Mouse (Mus musculus): ENCODE measurements around the gene Taz. TPM values are rescaled to one million over a fixed set of nuclear protein-coding genes. Genes with fewer than 3 reads are reported as not detected.

Taz gene
- polyA plus RNA-seq, 1 experiment from 2014 or later, result 90.3 TPM

DNA sequence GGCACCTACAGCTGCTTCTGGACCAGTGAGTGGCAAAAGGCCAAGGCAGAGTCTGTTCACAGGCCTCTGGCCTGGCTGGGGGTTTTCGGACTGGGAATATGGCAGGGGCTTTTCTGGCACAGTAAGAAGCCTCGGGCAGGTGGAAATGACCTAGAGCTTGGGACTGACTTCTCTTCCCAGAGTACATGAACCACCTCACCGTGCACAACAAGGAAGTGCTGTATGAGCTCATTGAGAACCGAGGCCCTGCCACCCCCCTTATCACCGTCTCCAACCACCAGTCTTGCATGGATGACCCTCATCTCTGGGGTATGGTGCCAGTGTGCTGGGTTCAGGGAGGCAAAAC, 1.4 kb downstream of the Taz start:
- Histone ChIP-seq H3K4me1 (peaks cover 16% of the 10 kb centered on the region), H3K9me3 (no peaks in the 10 kb centered on the region), H3K9ac (peak overlapping the region; percentile 73), H3K36me3 (replicated peaks) (no peaks in the 10 kb centered on the region), H3K4me3 (peak overlapping the region; percentile 60), H3K27me3 (replicated peaks) (no peaks in the 10 kb centered on the region), H3K4me2 (peak overlapping the region; percentile 72), H3K27ac (peak overlapping the region; percentile 85)
- WGBS, result 40% methylated on average over 5 of the region's 5 CpGs
- peak; percentile 43 for ATAC-seq (replicated peaks)

DNA sequence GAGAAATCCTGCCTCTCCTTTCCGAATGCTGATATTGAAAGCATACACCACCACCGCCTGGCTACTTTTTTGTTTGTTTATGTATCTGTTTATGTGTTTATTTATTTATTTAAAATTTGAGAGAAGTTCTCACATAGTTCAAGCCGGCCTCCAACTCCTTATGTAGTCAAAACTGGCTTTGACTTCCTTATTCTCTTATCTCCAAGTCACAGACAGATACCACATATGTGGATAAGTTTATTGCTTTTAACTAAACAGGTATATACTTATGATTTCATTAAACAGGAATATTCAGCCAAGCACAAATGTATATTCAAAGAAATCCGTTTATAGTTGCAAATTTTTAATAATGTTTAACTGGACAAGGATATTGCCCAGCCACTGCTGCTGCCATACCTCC, 11.7 kb downstream of the Taz start:
- ATAC-seq (replicated peaks), result no peak
- whole genome bisulfite sequencing, result 73% methylated on average over 4 of the region's 4 CpGs
- H3K9me3 ChIP-seq, result no peaks in the 10 kb centered on the region
- no peak overlapping the region for H3K27ac ChIP-seq
- no peaks in the 10 kb centered on the region for H3K27me3 ChIP-seq (replicated peaks)
- no peak overlapping the region for H3K9ac ChIP-seq
- H3K4me3 ChIP-seq, result no peak overlapping the region
- no peaks in the 10 kb centered on the region for H3K36me3 ChIP-seq (replicated peaks)
- H3K4me2 ChIP-seq, result no peak overlapping the region
- H3K4me1 ChIP-seq, result 0 out of 2 replicates have a peak, but pooled peaks cover 2% of the 10 kb centered on the region

DNA sequence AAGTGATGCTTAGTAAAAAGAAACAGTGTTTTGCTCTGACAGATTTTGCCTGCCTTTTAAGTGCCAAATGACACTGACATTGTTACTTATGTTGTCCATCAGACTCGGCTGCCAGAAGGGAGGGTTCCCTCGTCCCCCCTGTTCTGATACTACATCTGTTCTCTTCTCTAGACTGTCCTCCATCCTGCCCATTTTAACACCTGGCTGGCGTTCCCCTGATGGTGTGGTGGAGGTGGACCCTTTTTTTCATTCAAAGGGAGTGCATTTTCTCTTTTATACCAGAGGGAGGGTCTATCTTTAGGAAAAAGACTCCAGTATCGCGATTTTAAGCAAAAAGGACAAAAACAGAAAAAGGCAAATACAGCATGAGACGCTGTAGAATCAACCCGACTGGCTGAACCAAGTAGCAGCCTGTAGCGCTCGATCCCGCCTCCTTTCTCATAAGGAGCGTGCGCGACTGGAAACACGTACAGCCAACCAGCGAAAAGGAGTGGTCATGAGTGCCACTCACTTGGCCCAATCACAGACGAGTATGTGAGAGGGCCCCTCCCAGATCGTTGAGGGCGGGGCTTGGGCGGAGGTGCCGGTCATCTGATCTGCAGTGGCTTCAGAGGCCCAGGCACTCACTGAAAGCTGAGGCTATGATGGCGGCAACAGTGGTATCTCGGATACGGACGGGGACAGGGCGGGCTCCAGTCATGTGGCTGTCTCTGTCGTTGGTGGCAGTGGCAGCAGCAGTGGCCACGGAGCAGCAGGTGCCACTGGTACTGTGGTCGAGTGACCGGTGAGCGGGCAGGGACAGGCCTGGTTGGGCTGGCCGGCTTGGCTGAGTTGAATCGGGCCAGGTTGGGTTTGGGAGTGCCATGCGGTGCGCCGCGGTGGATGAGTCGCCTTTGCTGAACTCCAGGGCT, 15.1 kb downstream of the Taz start, which contains the start of gene Atp6ap1:
TSS of gene Atp6ap1 (plus strand) at position 560 of the 911 bp plus-strand sequence.
- Histone ChIP-seq H3K9me3 (no peaks in the 10 kb centered on the region), H3K4me3 (peak within 1 kb of the TSS; percentile 68), H3K27ac (peak within 1 kb of the TSS; percentile 86), H3K9ac (peak within 1 kb of the TSS; percentile 69), H3K4me1 (0 out of 2 replicates have a peak, but pooled peaks cover 8% of the 10 kb centered on the region), H3K27me3 (replicated peaks) (no peaks in the 10 kb centered on the region), H3K4me2 (peak within 1 kb of the TSS; percentile 63), H3K36me3 (replicated peaks) (0 out of 2 replicates have a peak, but pooled peaks cover 7% of the 10 kb centered on the region)
- 19% methylated on average over 37 of the region's 37 CpGs for WGBS
- peak; percentile 98 for ATAC-seq (replicated peaks)

- no peaks in the 10 kb centered on the region for H3K27me3 ChIP-seq (replicated peaks)
- H3K36me3 ChIP-seq (replicated peaks), result 0 out of 2 replicates have a peak, but pooled peaks cover 8% of the 10 kb centered on the region
- H3K9me3 ChIP-seq, result no peaks in the 10 kb centered on the region
- WGBS, result 68% methylated on average over 1 of the region's 1 CpGs
- H3K4me3 ChIP-seq, result no peak overlapping the region
- H3K27ac ChIP-seq, result no peak overlapping the region
- no peak overlapping the region for H3K9ac ChIP-seq
- ATAC-seq (replicated peaks), result no peak
- H3K4me2 ChIP-seq, result no peak overlapping the region
- H3K4me1 ChIP-seq, result 0 out of 2 replicates have a peak, but pooled peaks cover 8% of the 10 kb centered on the region
Observed at GRCm38 (mm10) chrX:74298348-74298747, 16.6 kb downstream of the Taz start.

GRCm38 (mm10) chrX:74299721-74300120, 18.0 kb downstream of the Taz start:
- Histone ChIP-seq H3K4me1 (peaks cover 17% of the 10 kb centered on the region), H3K27ac (no peak overlapping the region), H3K4me2 (no peak overlapping the region), H3K36me3 (replicated peaks) (0 out of 2 replicates have a peak, but pooled peaks cover 10% of the 10 kb centered on the region), H3K27me3 (replicated peaks) (no peaks in the 10 kb centered on the region), H3K9me3 (no peaks in the 10 kb centered on the region), H3K9ac (no peak overlapping the region), H3K4me3 (no peak overlapping the region)
- ATAC-seq (replicated peaks), result no peak
- WGBS, result 96% methylated on average over 3 of the region's 3 CpGs

GRCm38 (mm10) chrX:74304867-74305700, 23.4 kb downstream of the Taz start, which contains the start of gene Gdi1:
Gdi1 (plus strand) TSS chrX:74304998.
- Histone ChIP-seq H3K27me3 (replicated peaks) (no peaks in the 10 kb centered on the region), H3K9me3 (no peaks in the 10 kb centered on the region), H3K4me3 (peak within 1 kb of the TSS; percentile 55), H3K9ac (peak within 1 kb of the TSS; percentile 60), H3K4me2 (peak within 1 kb of the TSS; percentile 63), H3K36me3 (replicated peaks) (0 out of 2 replicates have a peak, but pooled peaks cover 13% of the 10 kb centered on the region), H3K27ac (peak within 1 kb of the TSS; percentile 94), H3K4me1 (peaks cover 45% of the 10 kb centered on the region)
- peak; percentile 85 for ATAC-seq (replicated peaks)
- 31% methylated on average over 41 of the region's 41 CpGs for WGBS

DNA sequence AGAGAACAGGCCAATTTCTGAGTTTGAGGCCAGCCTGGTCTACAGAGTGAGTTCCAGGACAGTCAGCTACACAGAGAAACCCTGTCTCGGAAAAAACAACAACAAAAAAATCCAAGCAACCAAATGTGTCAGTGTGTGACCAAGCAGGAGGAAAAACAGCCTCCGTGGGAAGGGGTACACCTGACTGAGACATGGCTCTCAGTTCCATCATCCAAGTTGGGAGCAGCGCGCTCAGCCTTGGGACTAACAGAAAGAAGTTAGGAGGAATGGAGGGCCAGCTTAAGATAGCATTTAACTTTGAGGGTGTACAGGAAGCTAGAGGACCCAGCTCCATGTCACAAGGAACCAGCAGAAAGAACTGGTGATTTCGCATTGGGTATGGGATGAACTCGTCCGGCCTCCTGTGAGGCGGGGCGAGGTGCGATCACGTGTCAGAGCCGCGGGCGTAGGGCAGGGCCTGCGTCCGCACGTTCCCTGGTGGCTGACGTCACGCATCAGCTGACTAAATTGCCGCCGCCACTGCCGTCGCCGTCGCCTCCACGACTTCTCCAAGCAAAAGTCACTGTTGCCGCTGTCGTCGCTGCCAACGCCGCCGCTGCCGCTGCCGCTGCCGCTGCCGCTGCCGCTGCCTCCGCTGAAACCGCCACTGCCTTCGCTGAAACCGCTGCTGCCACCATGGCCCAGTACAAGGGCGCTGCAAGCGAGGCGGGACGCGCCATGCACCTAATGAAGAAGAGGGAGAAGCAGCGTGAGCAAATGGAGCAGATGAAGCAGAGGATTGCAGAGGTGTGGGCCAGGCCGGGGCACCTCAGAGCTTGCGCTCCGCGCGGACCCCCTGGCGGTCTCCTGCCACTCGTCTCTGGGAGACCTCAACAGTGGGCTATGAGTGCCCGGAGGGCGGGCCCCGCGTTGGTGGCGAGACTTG, 31.1 kb downstream of the Taz start, which contains the start of gene Fam50a:
TSS of gene Fam50a (plus strand) at position 494 of the 925 bp plus-strand sequence.
- Histone ChIP-seq H3K27me3 (replicated peaks) (no peaks in the 10 kb centered on the region), H3K9ac (peak within 1 kb of the TSS; percentile 73), H3K36me3 (replicated peaks) (peaks cover 3% of the 10 kb centered on the region; the same call in 1 of the 2 replicates), H3K4me3 (peak within 1 kb of the TSS; percentile 62), H3K4me1 (peaks cover 31% of the 10 kb centered on the region), H3K9me3 (no peaks in the 10 kb centered on the region), H3K4me2 (peak within 1 kb of the TSS; percentile 73), H3K27ac (peak within 1 kb of the TSS; percentile 93)
- peak; percentile 97 for ATAC-seq (replicated peaks)
- WGBS, result 17% methylated on average over 57 of the region's 59 CpGs

GRCm38 (mm10) chrX:74328725-74329161, 47.0 kb downstream of the Taz start, which contains the start of gene Plxna3:
Plxna3 (plus strand) TSS chrX:74329066.
- peak within 1 kb of the TSS; percentile 79 for H3K4me2 ChIP-seq
- ATAC-seq (replicated peaks), result peak; percentile 95
- no peaks in the 10 kb centered on the region for H3K27me3 ChIP-seq (replicated peaks)
- H3K27ac ChIP-seq, result peak within 1 kb of the TSS; percentile 92
- H3K4me3 ChIP-seq, result peak within 1 kb of the TSS; percentile 54
- peak within 1 kb of the TSS; percentile 66 for H3K9ac ChIP-seq
- no peaks in the 10 kb centered on the region for H3K36me3 ChIP-seq (replicated peaks)
- WGBS, result 29% methylated on average over 26 of the region's 30 CpGs
- no peaks in the 10 kb centered on the region for H3K9me3 ChIP-seq
- peaks cover 34% of the 10 kb centered on the region for H3K4me1 ChIP-seq

- H3K4me2 ChIP-seq, result peak overlapping the region; percentile 79
- peak overlapping the region; percentile 54 for H3K4me3 ChIP-seq
- peak overlapping the region; percentile 66 for H3K9ac ChIP-seq
- peak; percentile 71 for ATAC-seq (replicated peaks)
- 0 out of 2 replicates have a peak, but pooled peaks cover 4% of the 10 kb centered on the region for H3K36me3 ChIP-seq (replicated peaks)
- H3K27ac ChIP-seq, result peak overlapping the region; percentile 92
- WGBS, result 16% methylated on average over 10 of the region's 10 CpGs
- no peaks in the 10 kb centered on the region for H3K9me3 ChIP-seq
- no peaks in the 10 kb centered on the region for H3K27me3 ChIP-seq (replicated peaks)
- H3K4me1 ChIP-seq, result peaks cover 34% of the 10 kb centered on the region
Observed at GRCm38 (mm10) chrX:74329215-74329671, 47.5 kb downstream of the Taz start.

DNA sequence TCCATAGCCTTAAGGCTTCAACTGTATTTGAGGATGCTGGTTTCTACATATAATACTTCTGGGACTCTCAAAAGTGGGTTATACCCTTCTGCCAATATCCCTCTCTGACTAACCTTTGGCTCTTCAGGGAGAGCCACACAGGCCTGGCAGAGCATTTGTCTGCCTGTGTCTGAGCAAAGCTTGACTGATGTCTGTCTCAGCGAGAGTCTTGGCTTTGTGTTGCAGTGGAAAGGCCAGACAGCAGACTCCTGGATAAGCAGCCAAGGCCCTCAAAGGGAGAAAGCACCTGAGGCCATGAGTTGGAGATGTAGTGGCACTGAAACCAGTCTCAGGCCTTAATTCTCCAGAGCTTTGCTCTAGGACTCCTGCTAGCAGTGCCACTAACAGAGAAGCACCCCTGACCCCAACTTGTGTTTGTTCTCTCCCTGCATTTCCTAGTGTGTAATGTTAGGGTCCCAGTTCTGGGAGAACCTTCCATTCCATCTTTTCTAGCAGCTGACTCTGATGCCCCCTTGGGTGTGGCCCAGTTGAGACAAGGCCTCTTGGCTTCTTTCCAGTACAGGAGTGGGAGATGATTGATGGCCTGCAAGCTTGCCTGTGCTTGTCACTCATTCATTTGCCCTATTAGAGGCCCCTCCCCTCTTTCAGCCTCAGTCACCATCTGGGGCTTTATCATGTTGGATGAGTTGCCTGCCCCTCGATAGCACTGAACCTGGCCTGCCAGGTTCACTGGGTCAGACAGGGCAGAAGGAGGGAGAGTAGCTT, 48.6 kb downstream of the Taz start:
- Histone ChIP-seq H3K27ac (peak overlapping the region; percentile 92), H3K4me3 (peak overlapping the region; percentile 54), H3K36me3 (replicated peaks) (0 out of 2 replicates have a peak, but pooled peaks cover 4% of the 10 kb centered on the region), H3K4me1 (peaks cover 34% of the 10 kb centered on the region), H3K4me2 (peak overlapping the region; percentile 79), H3K9me3 (no peaks in the 10 kb centered on the region), H3K27me3 (replicated peaks) (no peaks in the 10 kb centered on the region), H3K9ac (peak overlapping the region; percentile 66)
- WGBS, result 11% methylated on average over 2 of the region's 2 CpGs
- no peak for ATAC-seq (replicated peaks)

All from midbrain, embryonic 15.5 days (tissue).